Mouse (Mus musculus) liver, postnatal 0 days (tissue): ENCODE results near the gene Zbtb8os.

Experiments used
- CTCF ChIP-seq: sonication (generic); IDR thresholded peaks from 2 replicates; pipeline ENCODE4 v1.5.1; 2016; ENCODE audit warnings: antibody characterized with exemption, low read depth
- EP300 ChIP-seq: IDR thresholded peaks from 2 replicates; pipeline ENCODE4 v1.6.1; 2016; ENCODE audit warnings: antibody characterized with exemption, low read depth, mild to moderate bottlenecking

GRCm38 (mm10) chr4:129304306-129304705 lies 31.2 kb upstream of the Zbtb8os start:
- TF ChIP-seq CTCF (no peak), EP300 (no peak)
